Mouse (Mus musculus) hematopoietic stem cell, adult 5-6 weeks (primary cell): ENCODE results near the gene Ptpre. TPM values are rescaled to one million over a fixed set of nuclear protein-coding genes. Genes with fewer than 3 reads are reported as not detected.

Source experiments
- ATAC-seq, 2 experiments: fragments of 125-278 bp in 1 of 2; replicated peaks in 1 of 2; 2 replicates each; pipeline ENCODE4 v1.8.0; 2016 to 2017; ENCODE audit warnings: inconsistent platforms in 2 of 2, mild to moderate bottlenecking in 2 of 2, moderate number of reproducible peaks in 2 of 2, low read depth in 1 of 2, moderate TSS enrichment in 1 of 2; ENCODE audit not compliant: low FRiP score in 2 of 2, poor library complexity in 2 of 2, severe bottlenecking in 2 of 2, insufficient read depth in 1 of 2, low TSS enrichment in 1 of 2
- total RNA-seq: library from RNA; stranded (forward); fragments of 172-1452, 232-1000 nt; gene quantifications from 2 replicates; pipeline ENCODE4 v1.2.3, GENCODE M21; 2017

Gene Ptpre
- total RNA-seq, 1 experiment from 2014 or later: 106 TPM

GRCm38 (mm10) chr7:135560280-135560679, 23.0 kb downstream of the Ptpre start:
- no peak for ATAC-seq

GRCm38 (mm10) chr7:135564022-135564421, 26.7 kb downstream of the Ptpre start:
- no peak for ATAC-seq

GRCm38 (mm10) chr7:135566013-135566412, 28.7 kb downstream of the Ptpre start:
- no peak for ATAC-seq

- ATAC-seq: 0 out of 4 replicates have a peak, but pooled peaks of 1 of the 2 experiments have one; percentile 15
Observed at GRCm38 (mm10) chr7:135567582-135567981, 30.3 kb downstream of the Ptpre start.

- no peak for ATAC-seq
Observed at GRCm38 (mm10) chr7:135568550-135568949, 31.3 kb downstream of the Ptpre start.

GRCm38 (mm10) chr7:135571392-135571791, 34.1 kb downstream of the Ptpre start:
- ATAC-seq: no peak

GRCm38 (mm10) chr7:135571951-135572559, 34.8 kb downstream of the Ptpre start:
- no peak for ATAC-seq

- peak in 1 of 2 experiments; percentile 37; a peak in 2 of 4 replicates for ATAC-seq
Observed at GRCm38 (mm10) chr7:135575319-135576069, 38.2 kb downstream of the Ptpre start.

- no peak for ATAC-seq
Observed at GRCm38 (mm10) chr7:135576329-135576728, 39.0 kb downstream of the Ptpre start.

GRCm38 (mm10) chr7:135578715-135579325, 41.5 kb downstream of the Ptpre start:
- no peak for ATAC-seq

- ATAC-seq: peak; percentile 56 to 71
Observed at GRCm38 (mm10) chr7:135580306-135581091, 43.2 kb downstream of the Ptpre start.

- peak; percentile 66 to 76 for ATAC-seq
Observed at GRCm38 (mm10) chr7:135581128-135581527, 43.8 kb downstream of the Ptpre start.

GRCm38 (mm10) chr7:135585125-135585687, 47.9 kb downstream of the Ptpre start:
- no peak for ATAC-seq

GRCm38 (mm10) chr7:135586402-135586801, 49.1 kb downstream of the Ptpre start:
- no peak for ATAC-seq

- ATAC-seq: no peak
Observed at GRCm38 (mm10) chr7:135587821-135588575, 50.7 kb downstream of the Ptpre start.

- ATAC-seq: peak; percentile 51 to 61
Observed at GRCm38 (mm10) chr7:135588620-135589309, 51.5 kb downstream of the Ptpre start.
